Mouse (Mus musculus) adrenal gland, adult 8-10 months (tissue): Measurements from ENCODE around the gene U2af2. TPM values are rescaled to one million over a fixed set of nuclear protein-coding genes. Genes with fewer than 3 reads are reported as not detected.
"Not testable (repeated sequence)": the region's sequence is repeated elsewhere in the genome, so short reads cannot be mapped to it uniquely, and the experiment has no call there.

ENCODE experiments used
- DNase-seq: peaks from one replicate; pipeline ENCODE4 v3.0.0; 2022
- total RNA-seq, 4 experiments: library from RNA; stranded (reverse); gene quantifications; 2 replicates each; pipeline ENCODE4 v1.2.4; 2022

Gene U2af2
- total RNA-seq, result 100 to 1,000 TPM; 135 to 214 (median 168) TPM

GRCm38 (mm10) chr7:5061774-5062359 lies at the start of gene U2af2:
U2af2 (plus strand) TSS chr7:5062143.
- DNase-seq, result peak; percentile 90

- DNase-seq, result no peak
Measured at GRCm38 (mm10) chr7:5012681-5013513, 49.0 kb upstream of the U2af2 start.

GRCm38 (mm10) chr7:5014251-5015117 lies 47.5 kb upstream of the U2af2 start, which contains the start of the genes Zfp524 and Fiz1:
Zfp524 (plus strand) TSS chr7:5014415.
Fiz1 (minus strand) TSS chr7:5014697.
- peak; percentile 92 for DNase-seq

GRCm38 (mm10) chr7:5015118-5016001 lies 46.6 kb upstream of the U2af2 start, which contains the start of gene Gm44973:
Gm44973 (plus strand) TSS chr7:5015496.
- DNase-seq, result peak; percentile 89

- no peak for DNase-seq
Measured at GRCm38 (mm10) chr7:5016057-5016456, 45.9 kb upstream of the U2af2 start.

GRCm38 (mm10) chr7:5016920-5017319 lies 45.0 kb upstream of the U2af2 start:
- DNase-seq, result no peak

- DNase-seq, result no peak
Measured at GRCm38 (mm10) chr7:5017352-5017751, 44.6 kb upstream of the U2af2 start.

GRCm38 (mm10) chr7:5017931-5018330 lies 44.0 kb upstream of the U2af2 start:
- DNase-seq, result no peak

- not testable (repeated sequence) for DNase-seq
Measured at GRCm38 (mm10) chr7:5019576-5019975, 42.4 kb upstream of the U2af2 start.

- DNase-seq, result peak; percentile 99
Measured at GRCm38 (mm10) chr7:5020000-5020681, 41.8 kb upstream of the U2af2 start, which contains the start of the genes Zfp865 and Ccdc106. Zfp865 (plus strand) TSS chr7:5020376. Ccdc106 (plus strand) TSS chr7:5020553.

- DNase-seq, result no peak
Measured at GRCm38 (mm10) chr7:5020685-5021084, 41.3 kb upstream of the U2af2 start.

- no peak for DNase-seq
Measured at GRCm38 (mm10) chr7:5021197-5021596, 40.7 kb upstream of the U2af2 start.

GRCm38 (mm10) chr7:5029543-5029942 lies 32.4 kb upstream of the U2af2 start:
- no peak for DNase-seq

- no peak for DNase-seq
Measured at GRCm38 (mm10) chr7:5029946-5030345, 32.0 kb upstream of the U2af2 start.

- DNase-seq, result no peak
Measured at GRCm38 (mm10) chr7:5030554-5031275, 31.2 kb upstream of the U2af2 start.

- no peak for DNase-seq
Measured at GRCm38 (mm10) chr7:5031496-5031895, 30.4 kb upstream of the U2af2 start.

GRCm38 (mm10) chr7:5033818-5034217 lies 28.1 kb upstream of the U2af2 start, which contains the start of gene 4632433K11Rik:
4632433K11Rik (plus strand) TSS chr7:5034118.
- DNase-seq, result no peak

GRCm38 (mm10) chr7:5035628-5036027 lies 26.3 kb upstream of the U2af2 start:
- no peak for DNase-seq

- no peak for DNase-seq
Measured at GRCm38 (mm10) chr7:5036136-5036535, 25.8 kb upstream of the U2af2 start.

GRCm38 (mm10) chr7:5037026-5037425 lies 24.9 kb upstream of the U2af2 start:
- DNase-seq, result no peak
